Mouse (Mus musculus) liver, adult (tissue): ENCODE data around the gene F2r.

Experiments
- GATA4 ChIP-seq: IDR thresholded peaks from 2 replicates; pipeline ENCODE4 v1.6.1; 2014; ENCODE audit warnings: mild to moderate bottlenecking, low read length; ENCODE audit not compliant: insufficient replicate concordance

F2r gene

GRCm38 (mm10) chr13:95638894-95639293 lies 20.6 kb upstream of the F2r start:
- TF ChIP-seq GATA4 = no peak; the same call in 1 of the 2 replicates

GRCm38 (mm10) chr13:95637737-95638136 lies 19.4 kb upstream of the F2r start:
- TF ChIP-seq GATA4 = no peak

GRCm38 (mm10) chr13:95635301-95635700 lies 17.0 kb upstream of the F2r start:
- no peak for TF ChIP-seq GATA4

- TF ChIP-seq GATA4 = peak; percentile 36; the same call in 1 of the 2 replicates
These were observed 16.2 kb upstream of the F2r start for GRCm38 (mm10) chr13:95634451-95634850.

GRCm38 (mm10) chr13:95633384-95633783 lies 15.1 kb upstream of the F2r start:
- TF ChIP-seq GATA4 = no peak

GRCm38 (mm10) chr13:95632144-95632543 lies 13.9 kb upstream of the F2r start:
- no peak for TF ChIP-seq GATA4

- no peak for TF ChIP-seq GATA4
These were observed 12.5 kb upstream of the F2r start for GRCm38 (mm10) chr13:95630747-95631146.

- no peak for TF ChIP-seq GATA4
These were observed 11.5 kb upstream of the F2r start for GRCm38 (mm10) chr13:95629751-95630150.

- no peak for TF ChIP-seq GATA4
These were observed 8.4 kb upstream of the F2r start for GRCm38 (mm10) chr13:95626696-95627095.

- no peak for TF ChIP-seq GATA4
These were observed 4.8 kb upstream of the F2r start for GRCm38 (mm10) chr13:95623042-95623441.

- TF ChIP-seq GATA4 = no peak
These were observed 3.3 kb upstream of the F2r start for GRCm38 (mm10) chr13:95621563-95621962.

GRCm38 (mm10) chr13:95618859-95619258 lies 572 bp upstream of the F2r start:
- TF ChIP-seq GATA4 = no peak

GRCm38 (mm10) chr13:95617671-95618171 lies 566 bp downstream of the F2r start:
- no peak for TF ChIP-seq GATA4

GRCm38 (mm10) chr13:95617082-95617670 lies 1.1 kb downstream of the F2r start:
- no peak for TF ChIP-seq GATA4

GRCm38 (mm10) chr13:95616512-95616911 lies 1.8 kb downstream of the F2r start:
- TF ChIP-seq GATA4 = peak; percentile 58; the same call in 1 of the 2 replicates

- TF ChIP-seq GATA4 = no peak
These were observed 3.5 kb downstream of the F2r start for GRCm38 (mm10) chr13:95614757-95615156.

GRCm38 (mm10) chr13:95612243-95612642 lies 6.0 kb downstream of the F2r start:
- no peak for TF ChIP-seq GATA4

GRCm38 (mm10) chr13:95611752-95612151 lies 6.5 kb downstream of the F2r start:
- no peak for TF ChIP-seq GATA4
